Mouse (Mus musculus) hindbrain, embryonic 10.5 days (tissue): ENCODE data around the gene Gm765. TPM values are rescaled to one million over a fixed set of nuclear protein-coding genes. Genes with fewer than 3 reads are reported as not detected.

Experiments used
- DNase-seq: peaks from one replicate; pipeline ENCODE4 v3.0.0-alpha.2; 2017; ENCODE audit warnings: low spot score
- H3K27ac ChIP-seq: fragments of 300-500 bp; sonication (generic); 2 replicates; pipeline ENCODE4 v1.5.1; 2016; ENCODE audit warnings: mild to moderate bottlenecking, moderate library complexity
- H3K27me3 ChIP-seq: fragments of 300-500 bp; sonication (generic); 2 replicates; pipeline ENCODE4 v1.6.1; 2016; ENCODE audit warnings: mild to moderate bottlenecking; ENCODE audit not compliant: poor library complexity, insufficient read depth, severe bottlenecking
- H3K36me3 ChIP-seq: fragments of 300-500 bp; sonication (generic); 2 replicates; pipeline ENCODE4 v1.6.1; 2016; ENCODE audit warnings: mild to moderate bottlenecking, moderate library complexity
- H3K4me1 ChIP-seq: fragments of 300-500 bp; sonication (generic); replicated peaks from 2 replicates; pipeline ENCODE4 v1.6.1; 2016; ENCODE audit warnings: mild to moderate bottlenecking
- H3K4me3 ChIP-seq: fragments of 300-500 bp; sonication (generic); 2 replicates; pipeline ENCODE4 v1.5.1; 2016; ENCODE audit warnings: mild to moderate bottlenecking, moderate library complexity
- H3K9me3 ChIP-seq: fragments of 300-500 bp; sonication (generic); 2 replicates; pipeline ENCODE4 v1.6.1; 2016; ENCODE audit warnings: mild to moderate bottlenecking, moderate library complexity
- WGBS: fragments of 180-500 bp; shearing (Covaris S2); methylation state at CpG from one replicate; pipeline ENCODE4 v1.1.7; 2016; 5-methylcytosine and 5-hydroxymethylcytosine counted together
- polyA plus RNA-seq: library from polyadenylated mRNA; unstranded; fragments of >200 nt; fragmentation: Nextera tagmentation; extraction: Ambion mirVana; gene quantifications from 2 replicates; pipeline ENCODE4 v1.2.1, GENCODE M21; 2016

Gene Gm765
- polyA plus RNA-seq, 1 experiment from 2014 or later = not detected

- no peak for DNase-seq
- H3K4me1 ChIP-seq = no peaks in the 10 kb centered on the region
- no peaks in the 10 kb centered on the region for H3K27me3 ChIP-seq
- no peaks in the 10 kb centered on the region for H3K9me3 ChIP-seq
- H3K27ac ChIP-seq = no peak overlapping the region
- 90% methylated on average over 2 of the region's 2 CpGs for WGBS
- H3K4me3 ChIP-seq = no peak overlapping the region
- no peaks in the 10 kb centered on the region for H3K36me3 ChIP-seq
These were observed 57.4 kb downstream of the Gm765 start for GRCm38 (mm10) chr6:98285190-98285589.

DNA sequence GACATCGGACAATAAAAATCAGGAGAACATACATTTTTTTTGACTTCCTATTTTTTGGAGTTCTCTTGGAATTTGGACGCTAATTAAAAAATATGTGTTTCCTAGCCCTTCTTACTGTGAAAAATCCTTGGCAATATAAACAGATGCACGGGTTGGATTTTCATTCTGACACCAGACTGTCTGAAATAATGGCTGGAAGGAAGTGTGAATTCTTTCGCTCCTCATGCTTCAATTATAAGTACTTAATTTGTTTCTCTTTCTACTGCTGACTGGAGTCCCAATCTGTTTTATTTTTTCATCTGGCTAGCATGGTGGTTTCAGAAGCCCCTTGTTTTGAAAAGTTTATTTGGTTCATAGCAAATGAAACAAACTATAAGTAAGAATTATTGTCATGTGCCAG is 59.8 kb downstream of the Gm765 start:
- Histone ChIP-seq H3K9me3 (no peaks in the 10 kb centered on the region), H3K36me3 (no peaks in the 10 kb centered on the region), H3K27ac (no peak overlapping the region), H3K4me1 (no peaks in the 10 kb centered on the region), H3K27me3 (no peaks in the 10 kb centered on the region), H3K4me3 (no peak overlapping the region)
- 91% methylated on average over 4 of the region's 4 CpGs for WGBS
- no peak for DNase-seq

- Histone ChIP-seq H3K4me1 (no peaks in the 10 kb centered on the region), H3K27me3 (no peaks in the 10 kb centered on the region), H3K4me3 (no peak overlapping the region), H3K36me3 (no peaks in the 10 kb centered on the region), H3K9me3 (no peaks in the 10 kb centered on the region), H3K27ac (no peak overlapping the region)
- 74% methylated on average over 1 of the region's 1 CpGs for WGBS
- DNase-seq = peak; percentile 27
These were observed 71.0 kb downstream of the Gm765 start for GRCm38 (mm10) chr6:98271553-98271952.

DNA sequence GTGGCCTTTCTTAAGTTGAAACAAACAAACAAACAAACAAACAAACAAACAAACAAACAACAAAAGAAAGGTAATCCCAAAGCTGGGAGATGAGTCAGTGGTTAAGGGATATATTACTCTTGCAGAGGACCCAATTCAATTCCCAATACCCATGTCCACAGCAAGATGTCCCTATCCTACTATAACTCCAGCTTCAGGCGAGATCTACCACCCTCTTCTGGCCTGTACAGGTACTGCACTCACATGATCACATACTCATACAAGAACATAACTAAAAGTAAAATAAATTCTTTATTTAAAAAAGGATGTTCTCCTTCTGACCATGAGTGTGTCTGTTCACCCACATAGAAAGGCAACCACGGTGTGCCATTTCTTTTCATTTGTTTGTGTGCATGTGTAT is 79.6 kb downstream of the Gm765 start:
- DNase-seq = no peak
- Histone ChIP-seq H3K4me3 (no peak overlapping the region), H3K4me1 (no peaks in the 10 kb centered on the region), H3K9me3 (peaks cover 14% of the 10 kb centered on the region; the same call in 1 of the 2 replicates), H3K27ac (no peak overlapping the region), H3K36me3 (no peaks in the 10 kb centered on the region), H3K27me3 (no peaks in the 10 kb centered on the region)
- 68% methylated on average over 2 of the region's 2 CpGs for WGBS

DNA sequence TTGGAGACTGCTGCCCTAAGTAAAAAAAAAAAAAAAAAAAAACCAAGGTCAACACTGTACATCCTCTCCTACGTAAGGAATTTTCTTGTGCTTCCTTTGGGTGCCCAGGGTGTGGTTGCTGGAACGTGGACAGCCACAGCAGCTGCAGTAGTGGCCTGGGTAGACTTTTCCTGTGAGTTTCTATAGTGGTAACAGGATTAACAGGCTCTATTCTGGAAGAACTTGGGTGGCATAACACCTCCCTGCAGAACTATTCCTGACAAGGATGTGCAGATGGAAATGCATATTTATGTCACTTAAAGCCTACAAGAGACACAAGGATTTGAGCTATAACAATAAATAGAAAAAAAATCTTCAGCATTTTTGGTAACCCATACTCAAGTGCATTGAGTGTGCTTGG is 83.5 kb downstream of the Gm765 start:
- no peak overlapping the region for H3K27ac ChIP-seq
- no peaks in the 10 kb centered on the region for H3K36me3 ChIP-seq
- 79% methylated on average over 2 of the region's 2 CpGs for WGBS
- H3K9me3 ChIP-seq = peaks cover 14% of the 10 kb centered on the region; the same call in 1 of the 2 replicates
- DNase-seq = no peak
- no peaks in the 10 kb centered on the region for H3K27me3 ChIP-seq
- H3K4me1 ChIP-seq = no peaks in the 10 kb centered on the region
- H3K4me3 ChIP-seq = no peak overlapping the region

DNA sequence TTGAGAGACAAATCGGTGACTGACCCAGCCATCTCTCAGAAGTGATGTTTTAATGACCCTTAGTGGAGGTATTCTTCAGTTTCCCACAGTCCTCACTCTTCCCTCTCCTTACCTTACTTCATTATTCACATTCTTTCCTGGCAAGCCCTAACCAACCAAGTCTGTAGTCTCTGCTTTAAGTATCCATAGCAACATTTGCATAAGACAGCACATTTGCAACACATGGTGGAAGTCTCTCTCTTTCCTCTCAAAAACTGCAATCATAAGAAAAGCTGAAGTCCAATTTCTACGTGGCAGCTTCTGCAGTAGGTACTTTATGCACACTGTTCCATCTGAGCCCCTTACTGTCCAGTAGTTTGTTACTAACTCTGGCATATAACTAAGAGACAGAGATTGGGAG is 96.1 kb downstream of the Gm765 start:
- DNase-seq = no peak
- whole genome bisulfite sequencing = 85% methylated on average over 2 of the region's 2 CpGs

DNA sequence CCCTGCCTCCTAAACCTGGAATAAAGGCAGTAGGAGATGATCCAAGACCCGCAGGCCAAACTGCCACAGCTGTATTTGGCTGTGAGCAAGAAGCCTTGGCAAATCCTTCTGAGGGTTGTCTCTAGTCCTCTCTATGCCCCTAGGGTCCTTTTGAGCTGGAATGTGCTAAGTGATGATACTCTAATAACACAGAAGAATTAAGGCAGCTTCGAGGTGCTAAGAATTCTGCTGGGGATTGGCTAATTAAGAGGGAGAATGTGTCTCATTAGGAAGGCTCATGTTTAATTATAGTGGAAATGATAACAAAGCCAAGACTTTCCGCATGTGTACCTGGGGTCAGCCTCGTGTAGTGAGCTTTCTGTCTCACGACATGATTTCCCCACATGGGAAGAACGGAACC is 99.4 kb downstream of the Gm765 start:
- H3K9me3 ChIP-seq = no peaks in the 10 kb centered on the region
- no peaks in the 10 kb centered on the region for H3K27me3 ChIP-seq
- no peaks in the 10 kb centered on the region for H3K36me3 ChIP-seq
- no peak for DNase-seq
- H3K27ac ChIP-seq = no peak overlapping the region
- peaks cover 13% of the 10 kb centered on the region for H3K4me1 ChIP-seq
- WGBS = 73% methylated on average over 6 of the region's 6 CpGs
- H3K4me3 ChIP-seq = no peak overlapping the region

More for the DNA sequence above, 96.1 kb downstream of the Gm765 start:
- Histone ChIP-seq H3K4me1 (peaks cover 13% of the 10 kb centered on the region), H3K27ac (no peak overlapping the region), H3K9me3 (no peaks in the 10 kb centered on the region), H3K36me3 (no peaks in the 10 kb centered on the region), H3K4me3 (no peak overlapping the region), H3K27me3 (no peaks in the 10 kb centered on the region)

DNA sequence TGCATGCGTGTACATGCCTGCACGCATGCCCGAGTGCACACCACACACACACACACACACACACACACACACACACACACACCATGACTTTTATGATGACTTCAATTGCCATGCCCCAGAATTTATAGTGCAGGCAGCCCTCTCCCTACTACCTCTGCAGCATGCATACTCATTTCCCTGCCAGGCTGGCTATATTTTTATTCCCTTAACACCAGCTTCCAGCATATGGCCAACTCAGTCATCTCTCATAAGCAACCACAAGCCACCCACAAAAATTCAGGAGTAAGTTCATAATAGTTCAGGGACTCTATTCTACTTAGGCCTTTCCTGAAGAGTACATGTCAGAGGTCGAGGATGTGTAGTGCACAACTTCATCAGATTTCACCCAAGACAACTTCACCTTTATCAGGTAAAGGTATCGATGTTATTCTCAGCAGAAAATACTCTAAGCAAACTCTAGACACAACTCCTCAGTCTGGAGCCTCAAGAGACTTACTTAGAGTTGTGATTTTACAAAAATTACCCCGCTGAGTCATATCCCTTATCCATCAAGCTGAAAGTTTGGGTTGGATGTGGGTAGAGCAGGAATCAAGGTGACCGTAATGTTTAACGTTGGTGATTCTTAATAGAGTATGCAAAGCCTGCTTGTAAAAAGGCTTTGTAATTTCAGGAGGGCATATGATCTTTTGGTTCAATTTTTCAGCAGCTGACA is 101.8 kb downstream of the Gm765 start:
- no peaks in the 10 kb centered on the region for H3K27me3 ChIP-seq
- WGBS = 90% methylated on average over 8 of the region's 8 CpGs
- no peak overlapping the region for H3K4me3 ChIP-seq
- H3K36me3 ChIP-seq = no peaks in the 10 kb centered on the region
- DNase-seq = no peak
- H3K9me3 ChIP-seq = no peaks in the 10 kb centered on the region
- H3K4me1 ChIP-seq = peaks cover 13% of the 10 kb centered on the region
- no peak overlapping the region for H3K27ac ChIP-seq

DNA sequence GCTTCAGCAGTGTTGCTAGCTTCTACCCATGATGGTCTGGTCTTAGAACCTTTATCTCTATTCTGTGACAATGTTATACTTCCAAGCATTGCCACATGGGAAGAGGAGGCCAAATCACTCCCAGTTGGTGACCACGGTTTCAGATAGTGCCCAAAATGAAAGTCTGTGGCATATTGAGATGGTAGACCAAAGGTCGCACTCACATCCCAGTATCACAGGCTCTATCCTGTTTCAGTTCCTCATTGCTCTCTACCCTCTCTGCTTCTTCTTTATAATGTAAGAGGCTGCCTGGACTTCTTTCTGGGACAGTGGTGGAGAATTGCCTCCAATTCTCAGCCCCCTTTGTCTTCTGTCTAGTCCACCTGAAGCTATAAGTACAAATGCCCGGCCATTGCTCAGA is 108.5 kb downstream of the Gm765 start:
- Histone ChIP-seq H3K9me3 (no peaks in the 10 kb centered on the region), H3K4me1 (no peaks in the 10 kb centered on the region), H3K4me3 (no peak overlapping the region), H3K27ac (no peak overlapping the region), H3K27me3 (no peaks in the 10 kb centered on the region), H3K36me3 (no peaks in the 10 kb centered on the region)
- no peak for DNase-seq
- 94% methylated on average over 3 of the region's 3 CpGs for WGBS

GRCm38 (mm10) chr6:98223923-98224322 is 118.6 kb downstream of the Gm765 start:
- no peak overlapping the region for H3K4me3 ChIP-seq
- WGBS = 94% methylated on average over 8 of the region's 8 CpGs
- H3K27ac ChIP-seq = no peak overlapping the region
- no peaks in the 10 kb centered on the region for H3K36me3 ChIP-seq
- H3K9me3 ChIP-seq = no peaks in the 10 kb centered on the region
- no peaks in the 10 kb centered on the region for H3K27me3 ChIP-seq
- H3K4me1 ChIP-seq = no peaks in the 10 kb centered on the region
- DNase-seq = no peak

DNA sequence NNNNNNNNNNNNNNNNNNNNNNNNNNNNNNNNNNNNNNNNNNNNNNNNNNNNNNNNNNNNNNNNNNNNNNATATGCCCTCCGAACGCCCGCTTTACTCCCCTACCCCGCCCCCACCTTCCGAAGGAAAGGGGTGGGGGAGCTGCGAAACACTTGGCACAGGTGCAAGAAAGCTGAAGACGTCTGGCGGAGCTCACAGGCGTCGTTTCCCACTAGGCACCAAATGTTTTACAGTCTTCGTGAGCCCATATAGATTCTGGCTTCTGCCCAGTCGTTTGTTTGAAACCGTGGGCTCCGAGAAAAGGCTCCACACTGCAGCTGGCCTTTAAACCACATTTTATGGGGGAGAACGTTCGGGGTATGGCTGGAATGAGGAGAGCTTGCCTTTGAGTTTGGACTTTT is 120.6 kb downstream of the Gm765 start:
- 88% methylated on average over 16 of the region's 16 CpGs for WGBS
- Histone ChIP-seq H3K27ac (no peak overlapping the region), H3K27me3 (no peaks in the 10 kb centered on the region), H3K4me1 (no peaks in the 10 kb centered on the region), H3K36me3 (no peaks in the 10 kb centered on the region), H3K4me3 (no peak overlapping the region), H3K9me3 (no peaks in the 10 kb centered on the region)
- DNase-seq = no peak

DNA sequence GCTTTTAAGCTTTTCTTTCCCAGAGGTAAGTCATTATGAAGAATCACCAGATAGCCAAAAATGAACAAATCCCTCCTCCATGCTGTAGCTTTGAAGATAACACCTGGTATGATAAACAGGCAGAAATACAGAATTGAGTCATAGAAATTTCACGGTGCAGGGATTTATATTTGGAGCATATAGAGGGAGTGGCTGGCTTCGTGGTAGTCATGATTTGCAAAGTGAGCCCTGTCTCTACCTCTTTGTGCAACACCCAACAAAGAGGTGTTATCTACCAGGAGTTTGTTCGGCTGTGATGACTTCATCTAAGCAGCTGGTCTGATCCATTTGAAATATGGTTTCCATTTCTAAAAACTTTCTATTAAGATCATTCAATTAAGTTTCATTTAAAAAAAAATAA is 130.3 kb downstream of the Gm765 start:
- DNase-seq = no peak
- H3K27me3 ChIP-seq = no peaks in the 10 kb centered on the region
- H3K36me3 ChIP-seq = no peaks in the 10 kb centered on the region
- no peaks in the 10 kb centered on the region for H3K9me3 ChIP-seq
- no peak overlapping the region for H3K27ac ChIP-seq
- 87% methylated on average over 3 of the region's 3 CpGs for WGBS
- no peak overlapping the region for H3K4me3 ChIP-seq
- H3K4me1 ChIP-seq = no peaks in the 10 kb centered on the region

DNA sequence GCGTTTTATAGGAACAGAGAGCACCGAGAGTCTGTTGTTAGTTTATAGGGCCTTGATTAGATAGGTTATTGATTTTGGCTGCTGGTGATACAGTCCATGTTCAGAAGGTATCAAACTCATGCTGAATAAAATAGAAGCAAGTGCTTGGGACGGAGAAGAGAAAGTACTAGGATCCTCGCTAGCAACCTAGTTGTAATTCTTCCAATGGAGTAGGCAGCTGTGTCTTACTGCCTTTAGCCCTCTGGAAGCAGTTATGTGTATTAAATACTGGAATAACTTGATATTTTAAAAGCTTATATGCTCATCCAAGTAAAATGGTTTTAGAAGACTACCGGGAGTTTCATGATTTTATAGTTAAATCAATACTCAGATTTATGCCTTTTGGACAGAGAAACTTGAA is 132.3 kb downstream of the Gm765 start:
- Histone ChIP-seq H3K27ac (no peak overlapping the region), H3K4me1 (no peaks in the 10 kb centered on the region), H3K27me3 (no peaks in the 10 kb centered on the region), H3K4me3 (no peak overlapping the region), H3K9me3 (no peaks in the 10 kb centered on the region), H3K36me3 (no peaks in the 10 kb centered on the region)
- WGBS = 89% methylated on average over 5 of the region's 5 CpGs
- DNase-seq = no peak

DNA sequence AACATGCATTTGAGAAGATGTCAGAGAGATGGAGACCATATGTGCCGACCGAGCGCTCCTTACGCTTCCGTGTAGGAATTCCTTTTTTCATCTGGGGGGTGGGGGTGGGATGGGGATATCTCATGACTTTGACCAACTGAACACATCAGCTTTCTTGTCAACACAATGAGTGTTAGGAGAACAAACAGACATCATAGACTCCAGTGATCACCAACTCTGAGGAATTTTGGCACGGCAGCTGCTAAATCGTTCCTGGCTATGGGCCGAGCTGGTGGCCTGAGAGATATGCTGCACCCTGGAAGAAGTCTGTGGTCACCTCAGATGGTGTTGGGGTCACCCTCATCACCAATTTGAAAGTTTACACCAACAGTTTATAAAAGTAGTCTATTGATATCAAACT is 134.5 kb downstream of the Gm765 start:
- H3K9me3 ChIP-seq = no peaks in the 10 kb centered on the region
- no peak overlapping the region for H3K4me3 ChIP-seq
- no peak overlapping the region for H3K27ac ChIP-seq
- H3K36me3 ChIP-seq = no peaks in the 10 kb centered on the region
- WGBS = 88% methylated on average over 8 of the region's 8 CpGs
- no peak for DNase-seq
- no peaks in the 10 kb centered on the region for H3K27me3 ChIP-seq
- no peaks in the 10 kb centered on the region for H3K4me1 ChIP-seq
